ENCODE assay signal across 8 mouse cellular contexts in genomic region chr15:98893940-98894745, GRCm38 (mm10). TPM values are rescaled to one million over a fixed set of nuclear protein-coding genes. Genes with fewer than 3 reads are reported as not detected.
A peak's percentile ranks its signal among the peaks of the same experiment; 100 is the strongest.
DNase-seq lines count a peak whose midpoint lies in the region; ATAC-seq and TF ChIP-seq lines count a peak whose summit lies in the region.

Rhebl1 (minus strand) TSS chr15:98894540.

- peaks cover 77% of the 10 kb centered on the region for H3K27me3 ChIP-seq in embryonic facial prominence, embryonic 15.5 days
- peaks cover 59% of the 10 kb centered on the region for H3K27me3 ChIP-seq in hindbrain, postnatal 0 days (ENCODE audit: insufficient read depth, low read length)
- peaks cover 65% of the 10 kb centered on the region for H3K27me3 ChIP-seq in liver, postnatal 0 days (ENCODE audit: insufficient read depth, low read length)
- H3K27me3 ChIP-seq in neural tube, embryonic 13.5 days, result peaks cover 87% of the 10 kb centered on the region

- WGBS in embryonic facial prominence, embryonic 15.5 days, result under 1% methylated on average over 77 of the region's 77 CpGs
- under 1% methylated on average over 77 of the region's 77 CpGs for WGBS in hindbrain, postnatal 0 days
- 1% methylated on average over 77 of the region's 77 CpGs for WGBS in liver, postnatal 0 days (ENCODE audit: insufficient replicate concordance)
- WGBS in neural tube, embryonic 13.5 days, result under 1% methylated on average over 77 of the region's 77 CpGs

- peaks cover 48% of the 10 kb centered on the region for H3K4me1 ChIP-seq in embryonic facial prominence, embryonic 15.5 days
- peaks cover 29% of the 10 kb centered on the region for H3K4me1 ChIP-seq in hindbrain, postnatal 0 days (ENCODE audit: insufficient read depth, low read length)
- H3K4me1 ChIP-seq in liver, postnatal 0 days (ENCODE audit: insufficient read depth), result peaks cover 31% of the 10 kb centered on the region
- peaks cover 45% of the 10 kb centered on the region for H3K4me1 ChIP-seq in neural tube, embryonic 13.5 days (replicated peaks)

- H3K4me3 ChIP-seq in embryonic facial prominence, embryonic 15.5 days (replicated peaks), result peak within 1 kb of the TSS; percentile 53
- peak within 1 kb of the TSS; percentile 48 for H3K4me3 ChIP-seq in hindbrain, postnatal 0 days (ENCODE audit: low read length)
- peak within 1 kb of the TSS; percentile 59 for H3K4me3 ChIP-seq in liver, postnatal 0 days (ENCODE audit: low read depth, low read length)
- H3K4me3 ChIP-seq in neural tube, embryonic 13.5 days, result peak within 1 kb of the TSS; percentile 47

- H3K27ac ChIP-seq in embryonic facial prominence, embryonic 15.5 days (replicated peaks), result no peak within 1 kb of the TSS
- H3K27ac ChIP-seq in hindbrain, postnatal 0 days, result no peak within 1 kb of the TSS
- H3K27ac ChIP-seq in liver, postnatal 0 days (ENCODE audit: low read depth), result no peak within 1 kb of the TSS
- no peak within 1 kb of the TSS for H3K27ac ChIP-seq in neural tube, embryonic 13.5 days (replicated peaks)

- no peaks in the 10 kb centered on the region for H3K9me3 ChIP-seq in embryonic facial prominence, embryonic 15.5 days (replicated peaks)
- H3K9me3 ChIP-seq in hindbrain, postnatal 0 days (ENCODE audit: low read length), result no peaks in the 10 kb centered on the region
- H3K9me3 ChIP-seq in liver, postnatal 0 days (ENCODE audit: low read length), result no peaks in the 10 kb centered on the region
- H3K9me3 ChIP-seq in neural tube, embryonic 13.5 days, result no peaks in the 10 kb centered on the region

- no peak for ATAC-seq in embryonic facial prominence, embryonic 15.5 days (ENCODE audit: insufficient number of reproducible peaks, low FRiP score, low TSS enrichment, low read depth)
- ATAC-seq in hindbrain, postnatal 0 days, result no peak; the same call in 1 of the 2 replicates
- 0 out of 2 replicates have a peak, but pooled peaks have one; percentile 9 for ATAC-seq in liver, postnatal 0 days
- 0 out of 2 replicates have a peak, but pooled peaks have one; percentile 12 for ATAC-seq in neural tube, embryonic 13.5 days (ENCODE audit: low read depth)

- DNase-seq in left cerebral cortex, adult 18-20 months (ENCODE audit: low spot score in 2 of 2), result peak; percentile 36 to 54
- DNase-seq in left cerebral cortex, adult 9 months (ENCODE audit: low spot score in 2 of 2), result no peak
- peak; percentile 81 for DNase-seq in adrenal gland, adult 2 months
- DNase-seq in hindbrain, postnatal 0 days (ENCODE audit: low spot score), result peak; percentile 31
- no peak for DNase-seq in liver, postnatal 0 days
- DNase-seq in frontal cortex, postnatal 36 days (ENCODE audit: low spot score in 2 of 2), result no peak

- no peak for TF ChIP-seq EP300 in liver, postnatal 0 days (IDR thresholded peaks at IDR 0.05; ENCODE audit: low read depth)

- H3K4me2 ChIP-seq in embryonic facial prominence, embryonic 15.5 days (replicated peaks), result peak within 1 kb of the TSS; percentile 98
- H3K4me2 ChIP-seq in hindbrain, postnatal 0 days (ENCODE audit: low read depth, low read length), result peak within 1 kb of the TSS; percentile 93
- peak within 1 kb of the TSS; percentile 93 for H3K4me2 ChIP-seq in liver, postnatal 0 days (ENCODE audit: low read depth, low read length)
- H3K4me2 ChIP-seq in neural tube, embryonic 13.5 days, result peak within 1 kb of the TSS; percentile 90

- no peak for TF ChIP-seq CTCF in hindbrain, postnatal 0 days (IDR thresholded peaks at IDR 0.05; ENCODE audit: low read depth)
- no peak for TF ChIP-seq CTCF in liver, postnatal 0 days (IDR thresholded peaks at IDR 0.05; ENCODE audit: low read depth)

- no peaks in the 10 kb centered on the region for H3K36me3 ChIP-seq in embryonic facial prominence, embryonic 15.5 days
- H3K36me3 ChIP-seq in hindbrain, postnatal 0 days (ENCODE audit: insufficient read depth, low read length), result no peaks in the 10 kb centered on the region
- no peaks in the 10 kb centered on the region for H3K36me3 ChIP-seq in liver, postnatal 0 days (replicated peaks; ENCODE audit: insufficient read depth, low read length)
- no peaks in the 10 kb centered on the region for H3K36me3 ChIP-seq in neural tube, embryonic 13.5 days

- peak within 1 kb of the TSS; percentile 45 for H3K9ac ChIP-seq in embryonic facial prominence, embryonic 15.5 days
- peak within 1 kb of the TSS; percentile 46 for H3K9ac ChIP-seq in hindbrain, postnatal 0 days (replicated peaks; ENCODE audit: low read length)
- peak within 1 kb of the TSS; percentile 34 for H3K9ac ChIP-seq in liver, postnatal 0 days (replicated peaks)
- peak within 1 kb of the TSS; percentile 64 for H3K9ac ChIP-seq in neural tube, embryonic 13.5 days

RNA-seq across cellular contexts. Expression of gene Rhebl1, which starts in this region (rescaled TPM):
- 10 to 100 TPM in 1 of 2 experiments, 1 to 10 TPM in 1; 8.6 to 12.9 TPM for total RNA-seq in left cerebral cortex, adult 18-20 months (2021)
- total RNA-seq in adrenal gland, adult 2 months (2021), result 1 to 10 TPM in 1 of 2 experiments, under 1 TPM in 1; 0.69 to 3.6 TPM
- polyA plus RNA-seq in adrenal gland, adult 2 months (2012; rRNA removed), result 1.3 and 2.0 TPM in 2 replicates
- polyA plus RNA-seq in embryonic facial prominence, embryonic 15.5 days (2015; fragmentation: Nextera tagmentation; extraction: Ambion mirVana), result 13.2 and 17.3 TPM in 2 replicates
- 5.8 and 10.2 TPM in 2 replicates for total RNA-seq in hindbrain, postnatal 0 days (2014; rRNA removed)
- polyA plus RNA-seq in hindbrain, postnatal 0 days (2015; fragmentation: Nextera tagmentation; extraction: Ambion mirVana), result 25.7 and 26.7 TPM in 2 replicates
- 1.4 and 1.8 TPM in 2 replicates for polyA plus RNA-seq in liver, postnatal 0 days (2015; fragmentation: Nextera tagmentation; extraction: Ambion mirVana)
- 27.8 and 33.3 TPM in 2 replicates for polyA plus RNA-seq in neural tube, embryonic 13.5 days (2015; fragmentation: Nextera tagmentation; extraction: Ambion mirVana)

Comparison
In these comparisons a context has a peak if more than half of its experiments do, and no peak if none do; other contexts are left out.
1. DNase-seq: peak in left cerebral cortex, adult 18-20 months (2 of 2), adrenal gland, adult 2 months (single experiment) and hindbrain, postnatal 0 days (single experiment); none in left cerebral cortex, adult 9 months (0 of 2), liver, postnatal 0 days (single experiment) and frontal cortex, postnatal 36 days (0 of 2).
2. ATAC-seq: peak in liver, postnatal 0 days (single experiment) and neural tube, embryonic 13.5 days (single experiment); none in embryonic facial prominence, embryonic 15.5 days (single experiment) and hindbrain, postnatal 0 days (single experiment).
3. Peak in every context shown above with its lines, with median percentiles within 50 percentile points of each other: H3K4me2 ChIP-seq, H3K4me3 ChIP-seq and H3K9ac ChIP-seq.